Mouse (Mus musculus) hindbrain, embryonic 14.5 days (tissue): Measurements from ENCODE around the gene Nup85. TPM values are rescaled to one million over a fixed set of nuclear protein-coding genes. Genes with fewer than 3 reads are reported as not detected.

ENCODE experiments used
- ATAC-seq: fragments of 200-750 bp; cut with Nextera tagmentation; 2 replicates; pipeline ENCODE4 v1.8.0; 2017; ENCODE audit warnings: moderate number of reproducible peaks, mild to moderate bottlenecking, moderate TSS enrichment, moderate library complexity; ENCODE audit not compliant: low FRiP score
- DNase-seq: peaks from one replicate; pipeline ENCODE4 v3.0.0-alpha.2; 2015; ENCODE audit warnings: low spot score
- H3K27ac ChIP-seq: fragments of 300-500 bp; sonication (generic); 2 replicates; pipeline ENCODE4 v1.5.1; 2014; ENCODE audit warnings: mild to moderate bottlenecking, moderate library complexity
- H3K27me3 ChIP-seq: fragments of 300-500 bp; sonication (generic); 2 replicates; pipeline ENCODE4 v1.6.1; 2014; ENCODE audit warnings: mild to moderate bottlenecking, low read length, mixed read lengths; ENCODE audit not compliant: control insufficient read depth, insufficient read depth
- H3K36me3 ChIP-seq: fragments of 300-500 bp; sonication (generic); replicated peaks from 2 replicates; pipeline ENCODE4 v1.6.1; 2014; ENCODE audit not compliant: control insufficient read depth, insufficient read depth
- H3K4me1 ChIP-seq: fragments of 300-500 bp; sonication (generic); replicated peaks from 2 replicates; pipeline ENCODE4 v1.6.1; 2014; ENCODE audit warnings: antibody characterized with exemption, low read length, mixed read lengths; ENCODE audit not compliant: control insufficient read depth, insufficient read depth
- H3K4me2 ChIP-seq: fragments of 300-500 bp; sonication (generic); replicated peaks from 2 replicates; pipeline ENCODE4 v1.6.1; 2014; ENCODE audit warnings: mild to moderate bottlenecking, moderate library complexity
- H3K4me3 ChIP-seq: fragments of 300-500 bp; sonication (generic); replicated peaks from 2 replicates; pipeline ENCODE4 v1.5.1; 2014; ENCODE audit warnings: mild to moderate bottlenecking, low read length
- H3K9ac ChIP-seq: fragments of 300-500 bp; sonication (generic); 2 replicates; pipeline ENCODE4 v1.6.1; 2014
- H3K9me3 ChIP-seq: fragments of 300-500 bp; sonication (generic); 2 replicates; pipeline ENCODE4 v1.6.1; 2016; ENCODE audit warnings: low read length; ENCODE audit not compliant: control insufficient read depth
- WGBS: fragments of 180-500 bp; shearing (Covaris S2); extraction: QIAGEN DNeasy Blood & Tissue Kit; methylation state at CpG from one replicate; pipeline ENCODE4 v1.1.7; 2014; 5-methylcytosine and 5-hydroxymethylcytosine counted together
- polyA plus RNA-seq: library from polyadenylated mRNA; unstranded; fragments of >200 nt; fragmentation: Nextera tagmentation; extraction: Ambion mirVana; gene quantifications from 2 replicates; pipeline ENCODE4 v1.2.1, GENCODE M21; 2014

Gene Nup85
- polyA plus RNA-seq, 1 experiment from 2014 or later, result 95.2 TPM

DNA sequence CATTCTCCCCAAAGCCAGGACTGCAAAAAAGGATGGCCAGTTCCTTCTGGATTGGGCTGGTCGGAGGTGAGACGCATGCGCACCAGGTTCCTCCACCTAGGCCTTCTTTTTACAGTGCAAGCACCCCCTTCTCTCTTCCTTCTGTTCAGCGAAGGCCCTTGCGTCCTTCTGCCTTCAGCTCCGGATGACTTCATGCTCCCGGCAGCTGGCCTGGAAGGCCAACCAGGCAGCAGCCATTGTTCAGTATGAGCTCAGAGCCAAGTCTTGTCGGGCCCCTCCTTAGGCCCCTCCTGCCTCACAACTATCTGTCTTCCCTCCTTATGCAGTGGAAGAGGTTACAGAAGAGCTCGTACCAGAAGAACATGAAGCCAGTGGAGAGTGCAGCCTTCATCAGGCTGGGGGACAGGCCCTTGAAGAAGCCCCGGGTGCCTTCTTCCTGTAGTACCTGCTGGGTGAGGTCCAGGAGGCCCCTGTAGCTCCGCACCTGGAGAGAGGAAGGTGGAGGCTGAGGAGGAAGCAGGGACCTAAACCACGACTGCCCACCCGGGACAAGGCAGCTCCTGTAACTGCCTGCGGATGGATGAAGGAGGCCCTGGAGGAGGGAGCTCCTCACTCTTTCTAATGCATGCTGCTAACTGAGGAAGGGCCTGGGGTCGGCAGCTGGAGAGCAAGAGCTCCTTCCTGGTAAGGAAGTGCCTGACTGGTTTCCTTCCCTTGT, 51.0 kb downstream of the Nup85 start:
- H3K4me1 ChIP-seq, result 0 out of 2 replicates have a peak, but pooled peaks cover 5% of the 10 kb centered on the region
- DNase-seq, result no peak
- peaks cover 43% of the 10 kb centered on the region for H3K36me3 ChIP-seq
- no peaks in the 10 kb centered on the region for H3K9me3 ChIP-seq
- ATAC-seq, result no peak
- no peak overlapping the region for H3K27ac ChIP-seq
- H3K9ac ChIP-seq, result no peak overlapping the region
- no peak overlapping the region for H3K4me2 ChIP-seq
- H3K4me3 ChIP-seq, result no peak overlapping the region
- 84% methylated on average over 15 of the region's 15 CpGs for WGBS
- peaks cover 9% of the 10 kb centered on the region; the same call in 1 of the 2 replicates for H3K27me3 ChIP-seq

DNA sequence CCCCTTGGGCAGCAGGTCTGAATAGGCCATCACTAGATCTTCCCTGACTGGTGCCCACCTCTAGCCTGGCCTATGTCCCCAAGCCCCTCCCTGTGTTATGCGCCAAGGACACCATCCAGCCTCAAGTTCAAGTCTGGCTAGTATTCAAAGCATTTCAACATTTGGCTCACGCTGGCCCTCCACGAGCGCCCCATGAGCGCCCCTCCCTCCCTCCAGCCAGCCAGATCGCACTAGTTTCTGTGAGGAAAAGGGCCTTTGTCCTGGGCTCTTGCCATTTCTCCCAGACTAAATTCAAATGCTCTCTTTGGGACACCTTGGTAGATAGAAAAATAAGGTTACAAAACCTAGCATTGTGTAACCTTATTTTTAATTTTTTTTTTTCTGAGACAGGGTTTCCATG, 51.6 kb downstream of the Nup85 start:
- no peak for DNase-seq
- WGBS, result 90% methylated on average over 6 of the region's 6 CpGs
- H3K27ac ChIP-seq, result no peak overlapping the region
- no peak overlapping the region for H3K4me3 ChIP-seq
- peaks cover 9% of the 10 kb centered on the region; the same call in 1 of the 2 replicates for H3K27me3 ChIP-seq
- ATAC-seq, result no peak
- H3K4me1 ChIP-seq, result 0 out of 2 replicates have a peak, but pooled peaks cover 5% of the 10 kb centered on the region
- H3K9me3 ChIP-seq, result no peaks in the 10 kb centered on the region
- peaks cover 49% of the 10 kb centered on the region for H3K36me3 ChIP-seq
- H3K9ac ChIP-seq, result no peak overlapping the region
- no peak overlapping the region for H3K4me2 ChIP-seq

DNA sequence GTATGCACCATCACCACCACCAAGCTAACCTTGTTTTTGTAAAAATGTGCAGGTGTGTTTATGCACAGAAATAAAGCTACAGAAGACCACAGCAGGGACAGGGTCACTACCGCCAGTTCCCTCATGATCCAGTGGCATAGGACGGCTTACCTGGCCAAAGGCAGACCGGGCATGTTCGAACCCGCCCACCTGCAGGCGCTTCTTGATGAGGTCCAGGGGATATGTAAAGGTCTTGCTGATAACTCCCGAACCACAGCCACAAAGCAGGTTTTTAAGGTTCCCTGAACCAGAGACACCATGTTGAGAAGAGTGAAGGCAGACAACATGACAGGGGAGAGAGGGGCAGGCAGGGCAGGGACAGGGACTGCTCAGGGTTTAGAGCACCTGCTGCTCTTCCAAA, 52.1 kb downstream of the Nup85 start:
- Histone ChIP-seq H3K4me2 (no peak overlapping the region), H3K4me3 (no peak overlapping the region), H3K27ac (no peak overlapping the region), H3K27me3 (peaks cover 9% of the 10 kb centered on the region; the same call in 1 of the 2 replicates), H3K9me3 (no peaks in the 10 kb centered on the region), H3K36me3 (peaks cover 54% of the 10 kb centered on the region), H3K9ac (no peak overlapping the region), H3K4me1 (0 out of 2 replicates have a peak, but pooled peaks cover 5% of the 10 kb centered on the region)
- ATAC-seq (no peak), DNase-seq (no peak)
- 96% methylated on average over 7 of the region's 7 CpGs for WGBS

DNA sequence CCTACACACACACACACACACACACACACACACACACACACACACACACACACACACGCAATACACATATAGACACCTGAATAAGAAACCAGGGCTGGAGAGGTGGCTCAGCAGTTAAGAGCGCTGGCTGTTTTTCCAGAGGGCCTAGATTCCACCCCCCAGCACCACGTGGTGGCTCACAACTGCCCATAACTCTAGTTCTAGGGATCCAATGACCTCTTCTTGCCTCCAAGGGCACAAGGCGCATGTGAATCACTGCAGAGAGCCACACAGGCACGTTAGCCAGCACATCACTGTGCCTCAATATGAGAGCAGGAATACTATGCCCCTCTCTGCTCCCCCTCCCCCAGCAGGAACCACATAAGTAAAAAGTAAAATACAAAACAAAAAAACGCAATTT, 52.7 kb downstream of the Nup85 start:
- H3K9me3 ChIP-seq, result no peaks in the 10 kb centered on the region
- H3K27me3 ChIP-seq, result peaks cover 9% of the 10 kb centered on the region; the same call in 1 of the 2 replicates
- H3K36me3 ChIP-seq, result peaks cover 57% of the 10 kb centered on the region
- 81% methylated on average over 6 of the region's 6 CpGs for WGBS
- H3K9ac ChIP-seq, result no peak overlapping the region
- DNase-seq, result no peak
- no peak for ATAC-seq
- no peak overlapping the region for H3K4me2 ChIP-seq
- no peak overlapping the region for H3K27ac ChIP-seq
- no peak overlapping the region for H3K4me3 ChIP-seq
- 0 out of 2 replicates have a peak, but pooled peaks cover 2% of the 10 kb centered on the region for H3K4me1 ChIP-seq

DNA sequence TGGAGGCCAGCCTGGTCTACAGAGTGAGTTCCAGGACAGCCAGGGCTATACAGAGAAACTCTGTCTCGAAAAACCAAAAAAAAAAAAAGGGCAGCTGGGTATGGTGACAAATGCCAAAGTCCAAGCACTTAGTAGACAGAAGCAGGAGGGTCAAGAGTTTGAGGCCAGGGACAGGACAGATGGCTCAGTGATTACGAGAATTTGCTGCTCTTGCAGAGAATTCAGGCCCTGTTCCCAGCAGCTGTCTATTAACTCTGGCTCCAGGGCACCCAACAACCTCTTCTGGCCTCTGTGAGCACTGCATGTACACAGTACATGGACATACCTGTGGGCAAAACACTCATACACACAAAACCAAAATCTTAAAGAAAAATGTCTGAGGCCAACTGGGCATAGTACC, 53.8 kb downstream of the Nup85 start:
- ATAC-seq (no peak), DNase-seq (no peak)
- WGBS, result 81% methylated on average over 2 of the region's 2 CpGs
- Histone ChIP-seq H3K9ac (no peak overlapping the region), H3K9me3 (no peaks in the 10 kb centered on the region), H3K27me3 (peaks cover 9% of the 10 kb centered on the region; the same call in 1 of the 2 replicates), H3K27ac (no peak overlapping the region), H3K4me2 (no peak overlapping the region), H3K36me3 (peaks cover 67% of the 10 kb centered on the region), H3K4me1 (no peaks in the 10 kb centered on the region), H3K4me3 (no peak overlapping the region)

DNA sequence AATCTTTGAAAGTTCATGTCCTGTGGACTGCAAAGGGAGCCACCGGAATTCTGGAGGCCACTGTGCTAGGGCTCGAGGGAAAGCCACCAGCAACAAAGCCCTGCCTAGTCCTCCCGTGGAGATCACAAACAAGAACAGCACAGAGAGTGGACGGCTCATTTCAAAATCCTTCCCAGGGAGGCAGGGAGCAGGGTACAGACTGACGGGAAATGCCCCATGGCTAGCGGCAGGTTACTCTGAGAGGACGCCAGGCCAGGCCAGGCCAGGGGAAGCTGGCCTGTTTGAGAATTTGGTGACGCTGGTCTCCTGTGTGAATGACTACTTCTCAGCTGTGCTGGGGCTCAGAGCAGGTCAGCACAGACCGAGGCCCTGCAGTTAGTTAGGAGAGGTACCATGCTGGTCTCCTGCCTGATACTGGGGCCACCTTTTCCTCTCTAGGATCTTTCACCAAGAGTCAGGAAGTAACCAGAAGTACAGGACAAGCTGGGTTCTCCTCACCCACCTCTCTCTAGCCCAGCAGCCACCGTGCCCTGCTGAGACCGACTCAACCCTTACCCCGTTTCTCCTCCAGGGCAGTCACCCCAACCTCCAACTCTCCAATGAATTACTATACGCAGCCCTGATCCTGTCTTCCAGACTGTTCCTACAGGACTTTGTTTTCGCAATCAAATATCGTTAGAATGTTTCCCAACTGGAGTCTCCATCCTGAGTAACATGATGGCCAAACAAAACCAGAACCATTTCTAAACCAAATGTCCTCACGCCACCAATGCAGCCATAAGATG, 54.7 kb downstream of the Nup85 start:
- H3K27ac ChIP-seq, result no peak overlapping the region
- H3K4me2 ChIP-seq, result no peak overlapping the region
- DNase-seq, result no peak
- no peak for ATAC-seq
- H3K27me3 ChIP-seq, result peaks cover 7% of the 10 kb centered on the region; the same call in 1 of the 2 replicates
- H3K36me3 ChIP-seq, result peaks cover 75% of the 10 kb centered on the region
- H3K4me1 ChIP-seq, result no peaks in the 10 kb centered on the region
- WGBS, result 89% methylated on average over 16 of the region's 16 CpGs
- no peak overlapping the region for H3K4me3 ChIP-seq
- no peaks in the 10 kb centered on the region for H3K9me3 ChIP-seq
- H3K9ac ChIP-seq, result no peak overlapping the region

DNA sequence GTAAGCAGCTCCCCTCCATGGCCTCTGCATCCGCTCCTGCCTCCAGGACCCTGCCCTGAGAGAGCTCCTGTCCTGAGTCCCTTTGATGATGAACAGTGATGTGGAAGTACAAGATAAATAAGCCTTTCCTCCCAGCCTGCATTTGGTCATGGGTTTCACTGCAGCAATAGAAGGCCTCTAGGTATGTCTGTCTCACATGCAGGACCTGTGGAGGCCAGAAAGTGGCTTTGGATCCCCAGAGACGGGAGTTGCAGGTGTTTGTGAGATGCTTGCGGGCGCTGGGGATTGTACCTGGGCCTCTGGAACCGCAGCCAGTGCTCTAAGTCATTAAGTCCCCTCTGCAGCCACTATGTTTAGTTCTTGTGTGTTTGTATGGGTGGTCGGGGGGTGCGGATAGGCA, 55.7 kb downstream of the Nup85 start:
- Histone ChIP-seq H3K4me2 (no peak overlapping the region), H3K27me3 (no peaks in the 10 kb centered on the region), H3K4me3 (no peak overlapping the region), H3K27ac (no peak overlapping the region), H3K9me3 (no peaks in the 10 kb centered on the region), H3K9ac (no peak overlapping the region), H3K36me3 (peaks cover 75% of the 10 kb centered on the region), H3K4me1 (no peaks in the 10 kb centered on the region)
- 92% methylated on average over 7 of the region's 7 CpGs for WGBS
- ATAC-seq, result no peak
- DNase-seq, result no peak

DNA sequence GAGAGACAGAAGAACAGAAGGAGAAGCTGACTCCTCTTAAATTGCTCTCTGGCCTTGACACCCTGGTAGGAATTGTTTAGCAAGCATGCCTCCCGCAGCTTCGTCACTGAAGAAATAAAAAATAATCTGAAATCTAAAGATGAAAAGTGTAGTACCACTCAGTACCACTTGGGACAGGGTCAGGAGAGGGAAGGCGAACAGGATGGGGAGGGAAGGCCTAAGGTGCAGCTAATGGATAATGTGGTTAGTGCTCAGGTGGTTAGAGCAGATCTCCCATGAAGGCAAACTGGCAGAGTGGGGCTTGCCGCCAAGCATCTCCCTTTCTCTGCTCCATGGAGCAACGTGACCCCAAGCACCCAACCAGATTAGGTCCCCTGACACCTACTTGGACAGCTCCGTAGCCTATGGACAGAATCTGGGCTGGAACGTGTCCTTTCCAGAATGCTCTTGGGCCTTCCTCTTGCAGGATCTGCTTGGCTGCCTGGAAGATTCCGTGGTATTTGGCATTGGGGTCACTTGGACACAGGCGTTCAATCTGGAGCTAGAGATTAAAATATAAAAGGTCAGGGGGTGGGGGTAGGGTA, 59.3 kb downstream of the Nup85 start:
- Histone ChIP-seq H3K4me1 (peaks cover 11% of the 10 kb centered on the region; the same call in 1 of the 2 replicates), H3K9me3 (no peaks in the 10 kb centered on the region), H3K27me3 (no peaks in the 10 kb centered on the region), H3K27ac (no peak overlapping the region), H3K9ac (no peak overlapping the region), H3K4me3 (no peak overlapping the region), H3K36me3 (peaks cover 49% of the 10 kb centered on the region), H3K4me2 (no peak overlapping the region)
- DNase-seq (no peak), ATAC-seq (no peak)
- WGBS, result 74% methylated on average over 9 of the region's 9 CpGs

DNA sequence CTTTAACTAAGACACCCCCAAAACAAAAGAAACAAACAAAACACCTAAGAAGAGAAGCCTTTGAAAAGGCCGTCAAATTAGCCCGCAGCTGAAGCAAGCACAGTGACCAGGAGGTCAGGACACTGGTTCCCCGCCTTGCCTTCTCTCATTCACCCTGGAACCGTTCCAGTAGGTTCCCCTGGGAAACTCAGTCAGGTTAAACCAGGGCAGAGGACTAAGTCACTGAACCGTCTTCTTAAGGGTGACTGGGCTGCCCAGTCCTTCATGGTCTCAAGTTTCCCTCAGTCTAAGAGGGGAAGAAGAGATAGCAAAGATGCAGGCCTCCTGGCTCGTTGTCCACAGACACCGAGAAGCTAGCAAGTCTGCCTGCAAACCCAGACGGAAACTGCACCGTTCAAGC, 61.6 kb downstream of the Nup85 start:
- no peak overlapping the region for H3K27ac ChIP-seq
- ATAC-seq, result no peak
- DNase-seq, result no peak

More for the DNA sequence above, 61.6 kb downstream of the Nup85 start:
- Histone ChIP-seq H3K9me3 (no peaks in the 10 kb centered on the region), H3K4me1 (peaks cover 14% of the 10 kb centered on the region; the same call in 1 of the 2 replicates), H3K36me3 (peaks cover 26% of the 10 kb centered on the region), H3K27me3 (no peaks in the 10 kb centered on the region), H3K9ac (0 out of 2 replicates have a peak overlapping the region, but pooled peaks have one; percentile 16), H3K4me2 (no peak overlapping the region), H3K4me3 (no peak overlapping the region)
- WGBS, result 81% methylated on average over 9 of the region's 9 CpGs
